ENCODE assay signal across 9 mouse cellular contexts in the genomic region with DNA sequence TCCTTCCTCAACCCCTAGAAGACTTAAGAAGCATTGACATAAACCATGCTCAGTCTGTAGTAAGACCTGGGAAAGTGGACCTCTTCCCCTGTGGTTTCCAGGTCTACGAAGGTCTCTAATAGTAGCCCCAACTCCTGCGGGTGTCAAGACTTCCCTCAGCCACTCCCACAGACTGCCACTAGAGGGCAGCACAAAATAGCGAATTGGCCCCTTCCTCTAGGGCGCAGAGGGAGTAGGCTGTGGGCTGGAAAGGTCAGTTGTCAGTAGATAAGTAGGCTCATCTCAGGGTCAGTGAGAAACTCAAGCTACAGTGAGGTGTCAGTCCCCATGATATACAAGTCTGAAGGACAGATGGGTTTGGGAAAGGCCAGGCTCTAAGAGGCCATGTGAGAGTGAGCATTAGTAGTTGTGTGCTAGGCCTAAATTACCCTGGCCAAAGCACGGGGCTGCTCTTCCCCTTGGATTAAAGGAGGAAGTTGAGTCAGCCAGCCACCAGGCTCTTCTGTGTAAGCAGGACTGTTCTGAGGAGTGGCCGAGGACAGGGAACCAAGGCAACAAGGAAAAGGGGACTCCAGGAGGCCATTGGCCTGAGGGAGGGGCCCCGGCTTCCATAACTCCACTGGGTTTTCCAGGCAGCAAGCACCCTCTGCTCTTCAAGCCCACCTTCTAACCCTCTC. TPM values are rescaled to one million over a fixed set of nuclear protein-coding genes. Genes with fewer than 3 reads are reported as not detected.
DNase-seq lines count a peak whose midpoint lies in the region; ATAC-seq and TF ChIP-seq lines count a peak whose summit lies in the region.
"Had no signal": no experiment of that assay in that cellular context is flagged by ENCODE, and none has a peak within 500 bp of the region (broad histone marks: within the 10 kb centered on the region; RNA-seq: fewer than 3 reads in every experiment).

No protein-coding gene starts in this region.

- H3K9me3 ChIP-seq in G1E (replicated peaks) = no peaks in the 10 kb centered on the region
- H3K9me3 ChIP-seq in forebrain, embryonic 13.5 days (replicated peaks) = no peaks in the 10 kb centered on the region; the same call in 1 of the 2 replicates

- H3K4me1 ChIP-seq in G1E (ENCODE audit: insufficient read depth, low read depth, low read length) = peaks cover 8% of the 10 kb centered on the region
- peaks cover 41% of the 10 kb centered on the region for H3K4me1 ChIP-seq in forebrain, embryonic 13.5 days

- no peak for ATAC-seq in G1E (ENCODE audit: extremely low read depth, insufficient number of reproducible peaks, low FRiP score, poor library complexity, severe bottlenecking)
- ATAC-seq in forebrain, embryonic 13.5 days = peak; percentile 28; the same call in 1 of the 2 replicates

- peak overlapping the region; percentile 78 for H3K27ac ChIP-seq in forebrain, embryonic 13.5 days

- peak overlapping the region; percentile 76 for H3K4me2 ChIP-seq in forebrain, embryonic 13.5 days

- H3K9ac ChIP-seq in forebrain, embryonic 13.5 days = peak overlapping the region; percentile 83

- no peaks in the 10 kb centered on the region for H3K36me3 ChIP-seq in G1E (replicated peaks)
- H3K36me3 ChIP-seq in forebrain, embryonic 13.5 days (ENCODE audit: poor library complexity, severe bottlenecking) = no peaks in the 10 kb centered on the region

- H3K4me3 ChIP-seq in G1E (ENCODE audit: low read depth, low read length) = no peak overlapping the region
- 0 out of 2 replicates have a peak overlapping the region, but pooled peaks have one; percentile 69 for H3K4me3 ChIP-seq in forebrain, embryonic 13.5 days

- peak; percentile 85 for TF ChIP-seq CTCF in G1E (IDR thresholded peaks at IDR 0.05; ENCODE audit: low read depth, low read length)

- peaks cover 39% of the 10 kb centered on the region for H3K27me3 ChIP-seq in G1E (ENCODE audit: insufficient read depth, low read length)
- H3K27me3 ChIP-seq in forebrain, embryonic 13.5 days = no peaks in the 10 kb centered on the region; the same call in 1 of the 2 replicates

- 25% methylated on average over 7 of the region's 7 CpGs for WGBS in forebrain, embryonic 13.5 days

- peak; percentile 80 for DNase-seq in G1E (ENCODE audit: low spot score)
- DNase-seq in c-Kit-positive CD71-positive TER-119-positive erythroid progenitor cells, embryonic 14.5 days (ENCODE audit: low spot score) = peak; percentile 75
- DNase-seq in heart, postnatal 4 days = peak; percentile 87
- DNase-seq in layer of hippocampus, adult 18-20 months (ENCODE audit: low spot score in 2 of 2) = peak; percentile 56 to 85
- peak; percentile 89 for DNase-seq in lung, postnatal 14 days
- peak; percentile 78 for DNase-seq in ovary, postnatal 14 days (ENCODE audit: low spot score)
- DNase-seq in thymus, postnatal 10 days (ENCODE audit: low spot score in 2 of 2) = peak; percentile 40 to 80

RNA-seq across cellular contexts. Expression of a gene that starts 9.5 kb away (rescaled TPM):
- total RNA-seq in G1E (2014; fragmentation: Nextera tagmentation) (not detected in 2 replicates), G1E (2017) (not detected in 2 replicates)
- polyA plus RNA-seq in G1E (2012) = not detected in 2 replicates
- polyA plus RNA-seq in forebrain, embryonic 13.5 days (2015; fragmentation: Nextera tagmentation; extraction: Ambion mirVana) = not detected in 2 replicates
- not detected for total RNA-seq in heart, postnatal 4 days (2021)
- total RNA-seq in layer of hippocampus, adult 18-20 months (2021) = not detected
- total RNA-seq: layer of hippocampus, adult 8-10 months had no signal

RNA-seq across cellular contexts. Expression of a gene that starts 24.5 kb away (rescaled TPM):
- total RNA-seq in G1E (2014; fragmentation: Nextera tagmentation) = not detected in 2 replicates
- 0.05 TPM in 1 of 2 replicates, not detected in the other for total RNA-seq in G1E (2017)
- 0.02 and 0.06 TPM in 2 replicates for polyA plus RNA-seq in G1E (2012)
- polyA plus RNA-seq in forebrain, embryonic 13.5 days (2015; fragmentation: Nextera tagmentation; extraction: Ambion mirVana) = 27.0 and 30.0 TPM in 2 replicates
- 1 to 10 TPM; 7.7 to 9.3 TPM for total RNA-seq in heart, postnatal 4 days (2021)
- total RNA-seq in layer of hippocampus, adult 18-20 months (2021) = 10 to 100 TPM; 62.4 to 68.1 TPM

RNA-seq across cellular contexts. Expression of a gene that starts 25.2 kb away (rescaled TPM):
- not detected in 2 replicates for total RNA-seq in G1E (2014; fragmentation: Nextera tagmentation)
- 0.11 and 0.23 TPM in 2 replicates for total RNA-seq in G1E (2017)
- not detected in 2 replicates for polyA plus RNA-seq in G1E (2012)
- polyA plus RNA-seq in forebrain, embryonic 13.5 days (2015; fragmentation: Nextera tagmentation; extraction: Ambion mirVana) = 4.1 and 4.2 TPM in 2 replicates
- total RNA-seq in heart, postnatal 4 days (2021) = not detected
- 10 to 100 TPM; 15.8 to 18.5 TPM for total RNA-seq in layer of hippocampus, adult 18-20 months (2021)

RNA-seq across cellular contexts. Expression of a gene that starts 29.7 kb away (rescaled TPM):
- total RNA-seq in G1E (2014; fragmentation: Nextera tagmentation) = 126 and 176 TPM in 2 replicates
- 186 and 199 TPM in 2 replicates for total RNA-seq in G1E (2017)
- polyA plus RNA-seq in G1E (2012) = 169 and 192 TPM in 2 replicates
- polyA plus RNA-seq in forebrain, embryonic 13.5 days (2015; fragmentation: Nextera tagmentation; extraction: Ambion mirVana) = 246 and 258 TPM in 2 replicates
- 10 to 100 TPM; 67.6 to 76.6 TPM for total RNA-seq in heart, postnatal 4 days (2021)
- total RNA-seq in layer of hippocampus, adult 18-20 months (2021) = 10 to 100 TPM; 48.9 to 54.5 TPM

RNA-seq across cellular contexts. Expression of a gene that starts 39.8 kb away (rescaled TPM):
- 46.8 and 53.2 TPM in 2 replicates for total RNA-seq in G1E (2014; fragmentation: Nextera tagmentation)
- 90.4 and 115 TPM in 2 replicates for total RNA-seq in G1E (2017)
- polyA plus RNA-seq in G1E (2012) = 158 and 159 TPM in 2 replicates
- 47.7 and 49.1 TPM in 2 replicates for polyA plus RNA-seq in forebrain, embryonic 13.5 days (2015; fragmentation: Nextera tagmentation; extraction: Ambion mirVana)
- 10 to 100 TPM; 22.8 to 26.1 TPM for total RNA-seq in heart, postnatal 4 days (2021)
- total RNA-seq in layer of hippocampus, adult 18-20 months (2021) = 10 to 100 TPM; 25.8 to 30.9 TPM

Comparison
In these comparisons a context has a peak if more than half of its experiments do, and no peak if none do; other contexts are left out.
1. RNA of a gene that starts 24.5 kb away (total RNA-seq): 62.4 to 68.1 TPM in layer of hippocampus, adult 18-20 months and 7.7 to 9.3 TPM in heart, postnatal 4 days; 0.05 TPM in G1E; every median in the first group is over 4 times any median in the second.
2. RNA of a gene that starts 25.2 kb away (total RNA-seq): 15.8 to 18.5 TPM in layer of hippocampus, adult 18-20 months; 0.11 to 0.23 TPM in G1E and not detected in heart, postnatal 4 days; every median in the first group is over 10 times any median in the second.
3. Peak in every context shown above with its lines, with median percentiles within 50 percentile points of each other: DNase-seq.